Mouse (Mus musculus) liver, embryonic 12.5 days (tissue): ENCODE measurements around the gene Ddx59. TPM values are rescaled to one million over a fixed set of nuclear protein-coding genes. Genes with fewer than 3 reads are reported as not detected.

Experiments
- ATAC-seq: fragments of 200-750 bp; cut with Nextera tagmentation; 2 replicates; pipeline ENCODE4 v1.8.0; 2017; ENCODE audit warnings: moderate number of reproducible peaks, mild to moderate bottlenecking, moderate library complexity
- H3K27ac ChIP-seq: fragments of 300-500 bp; sonication (generic); 2 replicates; pipeline ENCODE4 v1.5.1; 2016; ENCODE audit warnings: mild to moderate bottlenecking
- H3K27me3 ChIP-seq: fragments of 300-500 bp; sonication (generic); replicated peaks from 2 replicates; pipeline ENCODE4 v1.6.1; 2016; ENCODE audit warnings: mild to moderate bottlenecking, moderate library complexity
- H3K36me3 ChIP-seq: fragments of 300-500 bp; sonication (generic); 2 replicates; pipeline ENCODE4 v1.6.1; 2016; ENCODE audit warnings: mild to moderate bottlenecking, moderate library complexity
- H3K4me1 ChIP-seq: fragments of 300-500 bp; sonication (generic); 2 replicates; pipeline ENCODE4 v1.6.1; 2016
- H3K4me2 ChIP-seq: fragments of 300-500 bp; sonication (generic); 2 replicates; pipeline ENCODE4 v1.6.1; 2016; ENCODE audit warnings: mild to moderate bottlenecking, moderate library complexity
- H3K4me3 ChIP-seq: fragments of 300-500 bp; sonication (generic); 2 replicates; pipeline ENCODE4 v1.5.1; 2016; ENCODE audit warnings: mild to moderate bottlenecking, moderate library complexity
- H3K9ac ChIP-seq: fragments of 300-500 bp; sonication (generic); 2 replicates; pipeline ENCODE4 v1.6.1; 2016; ENCODE audit warnings: mild to moderate bottlenecking, moderate library complexity
- H3K9me3 ChIP-seq: fragments of 300-500 bp; sonication (generic); replicated peaks from 2 replicates; pipeline ENCODE4 v1.6.1; 2016; ENCODE audit warnings: mild to moderate bottlenecking, moderate library complexity
- WGBS: fragments of 180-500 bp; shearing (Covaris S2); methylation state at CpG from one replicate; pipeline ENCODE4 v1.1.7; 2016; ENCODE audit not compliant: insufficient replicate concordance; 5-methylcytosine and 5-hydroxymethylcytosine counted together
- polyA plus RNA-seq: library from polyadenylated mRNA; unstranded; fragments of >200 nt; fragmentation: Nextera tagmentation; extraction: Ambion mirVana; gene quantifications from 2 replicates; pipeline ENCODE4 v1.2.1, GENCODE M21; 2016

Ddx59 gene
- polyA plus RNA-seq, 1 experiment from 2014 or later = 7.8 TPM

DNA sequence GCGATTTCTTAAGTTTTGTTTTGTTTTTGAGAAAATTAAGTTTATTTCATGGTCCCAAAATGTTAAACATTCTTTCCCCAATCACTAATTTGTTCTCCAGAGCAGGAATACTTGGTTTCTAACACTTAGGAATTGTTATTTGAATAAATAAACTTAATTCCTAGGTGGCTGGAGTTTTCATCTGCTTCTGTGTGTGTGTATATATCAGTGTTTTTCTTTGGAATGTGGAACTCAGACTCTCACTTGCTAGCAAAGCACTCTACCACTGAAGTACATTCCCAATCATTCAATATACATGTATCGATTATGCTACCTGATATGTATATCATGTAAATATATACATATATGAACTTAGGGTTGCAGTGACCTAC is 670 bp downstream of the Ddx59 start:
- Histone ChIP-seq H3K9me3 (no peaks in the 10 kb centered on the region), H3K4me3 (peak overlapping the region; percentile 82), H3K4me1 (peaks cover 24% of the 10 kb centered on the region), H3K9ac (peak overlapping the region; percentile 59), H3K36me3 (peaks cover 23% of the 10 kb centered on the region; the same call in 1 of the 2 replicates), H3K4me2 (peak overlapping the region; percentile 81), H3K27me3 (no peaks in the 10 kb centered on the region), H3K27ac (peak overlapping the region; percentile 99)
- 49% methylated on average over 2 of the region's 2 CpGs for WGBS
- ATAC-seq = no peak

DNA sequence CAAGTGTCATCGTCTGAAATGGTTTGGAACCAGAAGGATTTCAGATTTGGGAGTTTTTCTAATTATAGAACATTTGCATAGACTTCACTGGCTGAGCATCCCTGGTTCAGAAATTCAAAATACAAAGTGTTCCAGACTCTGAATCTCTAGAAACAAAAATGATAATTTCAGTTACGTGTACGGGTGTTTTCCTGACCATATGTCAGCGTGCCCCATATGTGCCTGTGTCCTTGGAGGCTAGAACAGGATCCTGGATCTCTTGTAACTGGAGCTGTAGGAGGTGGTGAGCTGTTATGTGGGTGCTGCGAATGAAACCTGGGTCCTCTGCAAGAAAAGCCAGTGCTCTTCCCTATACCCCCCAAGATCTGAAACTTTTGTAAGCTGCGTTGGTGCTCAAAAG is 3.3 kb downstream of the Ddx59 start:
- H3K27ac ChIP-seq = no peak overlapping the region
- no peak overlapping the region for H3K4me3 ChIP-seq
- no peak overlapping the region for H3K9ac ChIP-seq
- peaks cover 41% of the 10 kb centered on the region for H3K36me3 ChIP-seq
- H3K9me3 ChIP-seq = no peaks in the 10 kb centered on the region
- peaks cover 24% of the 10 kb centered on the region for H3K4me1 ChIP-seq
- no peak overlapping the region for H3K4me2 ChIP-seq
- no peaks in the 10 kb centered on the region for H3K27me3 ChIP-seq
- ATAC-seq = no peak
- WGBS = 83% methylated on average over 6 of the region's 6 CpGs

DNA sequence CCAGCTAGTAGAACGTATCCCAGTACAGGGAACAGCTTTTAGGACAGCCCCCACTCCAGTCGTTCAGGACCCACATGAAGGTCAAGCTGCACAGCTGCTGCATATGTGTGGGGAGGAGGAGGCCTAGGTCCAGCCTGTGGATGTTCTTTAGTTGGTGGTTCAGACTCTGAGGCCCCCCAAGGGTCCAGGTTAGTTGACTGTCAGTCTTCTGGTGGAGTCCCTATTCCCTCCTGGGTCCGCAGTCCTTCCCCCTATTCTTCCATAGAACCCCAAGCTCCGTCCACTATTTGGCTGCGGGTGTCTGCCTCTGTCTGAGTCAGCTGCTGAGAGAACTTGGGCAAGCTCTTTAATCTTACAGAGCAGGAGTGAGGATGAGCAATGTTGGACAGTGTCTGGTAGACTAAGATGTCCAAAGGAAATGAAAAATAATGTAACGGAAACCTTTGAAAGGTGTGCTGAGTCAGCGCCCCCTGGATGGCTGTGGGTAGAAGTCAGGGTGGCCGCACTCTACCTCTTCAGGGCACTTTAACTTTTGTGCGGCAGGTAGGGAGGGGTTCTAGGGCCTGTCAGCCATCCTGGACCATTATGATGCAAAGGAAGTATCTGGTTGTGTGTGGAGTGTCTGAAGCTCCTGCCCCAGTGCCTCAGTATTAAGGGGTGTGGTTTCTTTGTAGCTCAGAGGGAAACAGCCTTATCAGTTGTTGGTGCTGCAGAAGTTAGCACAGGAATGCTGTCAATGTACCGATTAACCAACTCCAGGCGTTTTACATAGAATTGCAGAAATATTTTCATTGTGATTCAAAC is 12.3 kb downstream of the Ddx59 start:
- peaks cover 43% of the 10 kb centered on the region for H3K4me1 ChIP-seq
- H3K4me3 ChIP-seq = peak overlapping the region; percentile 26
- peaks cover 21% of the 10 kb centered on the region for H3K36me3 ChIP-seq
- H3K27ac ChIP-seq = peak overlapping the region; percentile 90
- H3K9ac ChIP-seq = peak overlapping the region; percentile 53
- peak overlapping the region; percentile 60 for H3K4me2 ChIP-seq
- H3K9me3 ChIP-seq = no peaks in the 10 kb centered on the region
- ATAC-seq = peak; percentile 95
- H3K27me3 ChIP-seq = no peaks in the 10 kb centered on the region
- 46% methylated on average over 11 of the region's 11 CpGs for WGBS

DNA sequence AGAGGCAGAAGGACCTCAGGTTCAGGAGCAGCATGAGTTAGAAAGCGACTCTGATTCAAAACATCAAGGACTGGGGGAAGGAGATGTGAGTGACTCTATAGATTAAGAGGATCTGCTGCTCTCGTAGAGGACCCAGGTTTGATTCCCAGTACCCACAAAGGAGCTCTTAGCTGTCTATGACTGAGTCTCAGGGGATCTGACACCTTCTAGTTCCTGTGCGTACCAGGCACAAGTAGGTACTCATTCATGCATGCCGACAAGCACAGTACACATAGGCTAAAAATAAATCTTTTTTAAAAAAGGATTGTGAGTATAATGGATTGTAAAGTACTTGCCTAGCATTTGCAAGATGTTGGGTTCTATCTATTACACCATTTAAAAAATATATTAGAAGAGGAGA is 13.9 kb downstream of the Ddx59 start:
- H3K4me2 ChIP-seq = no peak overlapping the region
- H3K9ac ChIP-seq = 0 out of 2 replicates have a peak overlapping the region, but pooled peaks have one; percentile 23
- H3K27me3 ChIP-seq = no peaks in the 10 kb centered on the region
- H3K36me3 ChIP-seq = peaks cover 20% of the 10 kb centered on the region
- peaks cover 43% of the 10 kb centered on the region for H3K4me1 ChIP-seq
- H3K9me3 ChIP-seq = no peaks in the 10 kb centered on the region
- 84% methylated on average over 4 of the region's 4 CpGs for whole genome bisulfite sequencing
- H3K27ac ChIP-seq = peak overlapping the region; percentile 90
- no peak overlapping the region for H3K4me3 ChIP-seq
- ATAC-seq = no peak

DNA sequence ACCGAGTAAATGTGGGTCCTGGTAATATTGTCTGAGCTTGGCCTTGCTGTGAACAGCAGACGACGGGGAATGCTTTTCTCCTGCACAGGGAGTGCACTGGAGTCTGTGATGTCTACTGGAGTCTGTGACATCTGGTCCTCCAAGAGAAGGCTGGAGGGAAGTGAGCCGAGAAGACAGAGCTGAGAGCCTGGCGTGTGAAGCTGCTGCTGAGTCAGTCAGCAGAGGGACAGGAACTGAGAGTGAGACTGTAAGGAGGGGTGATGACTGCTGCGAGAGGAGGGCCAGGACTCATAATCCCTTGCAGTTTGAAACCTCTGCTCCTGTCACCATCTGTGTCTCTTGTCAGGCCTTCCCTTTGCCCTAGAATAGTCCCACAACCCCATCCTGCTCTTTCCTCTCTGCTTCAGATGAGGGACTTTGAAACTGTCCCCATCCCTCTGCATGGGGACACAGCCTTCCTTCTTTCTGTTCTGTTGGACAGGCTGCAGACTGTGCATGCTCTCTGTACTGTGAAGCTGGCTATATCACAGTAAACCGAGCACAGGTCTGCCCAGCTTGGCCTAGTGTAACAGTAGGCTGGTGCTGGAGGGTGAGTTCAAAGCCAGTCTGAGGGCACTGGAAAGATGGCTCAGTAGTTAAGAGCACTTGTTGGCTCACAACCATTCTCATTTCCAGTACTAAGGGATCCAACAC is 15.2 kb downstream of the Ddx59 start:
- Histone ChIP-seq H3K4me3 (no peak overlapping the region), H3K4me2 (0 out of 2 replicates have a peak overlapping the region, but pooled peaks have one; percentile 14), H3K27ac (peak overlapping the region; percentile 90), H3K9ac (no peak overlapping the region; the same call in 1 of the 2 replicates), H3K4me1 (peaks cover 43% of the 10 kb centered on the region), H3K27me3 (no peaks in the 10 kb centered on the region), H3K36me3 (peaks cover 22% of the 10 kb centered on the region), H3K9me3 (no peaks in the 10 kb centered on the region)
- 76% methylated on average over 7 of the region's 7 CpGs for WGBS
- no peak for ATAC-seq

DNA sequence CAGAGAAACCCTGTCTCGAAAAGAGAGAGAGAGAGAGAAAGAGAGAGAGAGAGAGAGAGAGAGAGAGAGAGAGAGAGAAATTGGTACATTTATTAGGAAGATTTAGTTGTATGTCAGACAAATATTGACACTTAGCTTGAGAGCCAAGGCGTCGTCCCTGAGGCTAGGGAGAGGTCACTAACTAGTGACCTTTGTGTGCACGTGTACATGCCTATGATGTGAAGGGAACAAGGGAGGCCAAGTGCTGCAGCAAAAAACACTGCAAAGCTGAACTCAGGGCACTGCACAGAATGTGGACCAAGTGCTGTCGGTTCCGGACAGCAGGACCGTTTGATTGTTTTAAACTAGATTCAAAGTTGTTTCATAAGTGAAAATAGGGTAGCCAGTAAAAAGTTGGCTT is 25.7 kb downstream of the Ddx59 start:
- no peak overlapping the region for H3K4me3 ChIP-seq
- H3K27ac ChIP-seq = peak overlapping the region; percentile 30; the same call in 1 of the 2 replicates
- 82% methylated on average over 7 of the region's 7 CpGs for WGBS

DNA sequence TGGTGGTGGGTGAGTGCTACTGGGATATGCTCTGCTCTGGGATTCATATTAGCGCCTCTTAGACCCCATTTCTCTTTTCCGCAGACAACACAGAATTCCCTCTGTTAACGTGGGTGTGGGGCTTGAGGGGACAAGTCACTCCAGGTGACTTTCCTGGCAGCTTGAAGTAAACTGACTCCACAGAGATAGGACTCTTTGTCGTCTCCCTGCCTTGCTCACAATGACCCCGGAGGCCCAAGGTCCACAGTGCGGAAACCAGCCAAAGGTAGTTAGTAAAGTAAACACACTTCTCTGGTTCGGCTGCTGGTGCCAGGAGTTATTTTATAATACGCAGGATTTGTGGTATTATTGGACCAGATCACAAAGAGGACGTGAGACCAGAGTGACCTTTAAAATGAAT is 27.7 kb downstream of the Ddx59 start:
- Histone ChIP-seq H3K9me3 (no peaks in the 10 kb centered on the region), H3K9ac (no peak overlapping the region), H3K4me3 (no peak overlapping the region), H3K27me3 (no peaks in the 10 kb centered on the region), H3K4me2 (no peak overlapping the region), H3K36me3 (peaks cover 12% of the 10 kb centered on the region), H3K27ac (no peak overlapping the region; the same call in 1 of the 2 replicates), H3K4me1 (peaks cover 38% of the 10 kb centered on the region)
- no peak for ATAC-seq
- WGBS = 69% methylated on average over 9 of the region's 9 CpGs

More for the DNA sequence above, 25.7 kb downstream of the Ddx59 start:
- no peak for ATAC-seq
- Histone ChIP-seq H3K9ac (no peak overlapping the region), H3K4me2 (no peak overlapping the region), H3K4me1 (peaks cover 32% of the 10 kb centered on the region), H3K36me3 (peaks cover 16% of the 10 kb centered on the region), H3K27me3 (no peaks in the 10 kb centered on the region), H3K9me3 (no peaks in the 10 kb centered on the region)

DNA sequence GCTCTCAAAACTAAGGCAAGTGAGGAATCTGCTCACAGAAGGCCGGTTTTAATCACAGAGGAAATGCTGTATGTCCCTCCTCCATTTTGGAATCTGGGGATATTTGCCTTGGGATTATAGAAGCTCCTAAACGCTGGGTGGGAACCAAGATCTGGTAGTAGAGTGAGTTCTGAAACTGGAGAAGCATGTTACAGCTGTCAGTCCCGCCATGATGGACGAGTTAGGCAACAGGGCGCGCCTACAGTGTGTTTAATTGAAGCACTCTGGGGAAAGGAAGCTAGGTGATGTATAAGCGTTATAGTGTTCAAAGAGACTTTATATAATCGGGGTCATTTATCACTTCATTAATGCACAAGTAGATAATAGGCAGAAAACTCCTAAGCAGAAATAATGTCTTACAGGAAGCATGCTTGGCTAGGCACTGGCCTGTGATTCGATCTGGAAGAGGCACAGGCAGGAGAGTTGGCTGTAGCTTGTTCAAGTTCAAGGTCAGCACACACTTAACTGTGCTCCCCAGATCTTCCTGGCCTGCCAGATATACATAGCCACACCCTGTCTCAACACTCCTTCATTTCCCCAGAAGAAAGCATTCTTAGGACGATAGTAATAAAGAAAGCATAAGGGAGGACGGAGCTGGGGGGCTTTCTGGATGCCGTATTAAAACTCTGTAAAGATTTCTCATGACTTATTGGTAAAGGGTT is 29.6 kb downstream of the Ddx59 start:
- peak; percentile 99 for ATAC-seq
- Histone ChIP-seq H3K9me3 (no peaks in the 10 kb centered on the region), H3K4me1 (peaks cover 38% of the 10 kb centered on the region), H3K27ac (peak overlapping the region; percentile 87), H3K4me2 (peak overlapping the region; percentile 63), H3K36me3 (peaks cover 6% of the 10 kb centered on the region), H3K4me3 (peak overlapping the region; percentile 22), H3K27me3 (no peaks in the 10 kb centered on the region), H3K9ac (peak overlapping the region; percentile 49)
- WGBS = 56% methylated on average over 12 of the region's 12 CpGs

DNA sequence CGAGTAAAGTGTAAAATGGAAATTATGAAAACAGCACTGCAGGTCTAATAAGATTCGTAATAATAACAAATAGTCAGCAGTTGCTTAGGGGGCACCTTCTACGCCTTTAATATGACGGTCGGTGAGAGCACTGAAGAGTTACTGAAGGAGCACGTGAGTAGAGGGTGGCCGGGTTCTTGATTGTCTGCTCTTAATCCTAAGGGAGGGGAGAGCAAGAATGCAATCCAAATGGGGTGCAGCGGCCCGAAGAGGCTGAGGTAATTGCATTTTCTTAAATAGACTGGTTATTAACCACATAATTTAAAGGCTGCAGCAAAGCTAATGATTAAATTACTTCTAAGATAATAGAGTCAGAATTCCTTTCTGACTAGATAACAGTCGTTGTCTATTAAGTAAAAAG is 31.9 kb downstream of the Ddx59 start:
- Histone ChIP-seq H3K4me1 (peaks cover 38% of the 10 kb centered on the region), H3K36me3 (no peaks in the 10 kb centered on the region), H3K9ac (no peak overlapping the region), H3K4me2 (no peak overlapping the region), H3K27me3 (no peaks in the 10 kb centered on the region), H3K27ac (no peak overlapping the region), H3K4me3 (no peak overlapping the region), H3K9me3 (no peaks in the 10 kb centered on the region)
- WGBS = 80% methylated on average over 10 of the region's 10 CpGs
- ATAC-seq = no peak

DNA sequence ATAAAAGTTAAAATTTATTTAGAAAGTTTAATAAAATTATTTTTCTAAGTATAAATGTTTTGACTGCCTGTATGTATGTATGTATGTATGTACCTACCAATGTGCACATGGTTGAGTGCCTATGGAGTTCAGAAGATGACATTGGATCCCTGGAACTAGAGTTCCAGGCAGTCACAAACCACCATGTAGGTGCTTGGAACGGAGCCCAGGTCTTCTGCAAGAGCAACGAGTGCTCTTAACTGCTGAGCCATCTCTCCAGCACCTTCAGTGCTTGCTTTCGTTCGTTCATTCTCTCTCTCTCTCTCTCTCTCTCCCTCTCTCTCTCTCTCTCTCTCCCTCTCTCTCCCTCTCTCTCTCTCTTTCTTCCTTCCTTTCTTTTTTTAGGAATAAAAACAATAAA is 32.3 kb downstream of the Ddx59 start:
- no peak for ATAC-seq
- Histone ChIP-seq H3K4me2 (no peak overlapping the region), H3K36me3 (no peaks in the 10 kb centered on the region), H3K4me3 (no peak overlapping the region), H3K9me3 (no peaks in the 10 kb centered on the region), H3K9ac (no peak overlapping the region), H3K27me3 (peaks cover 2% of the 10 kb centered on the region; the same call in 1 of the 2 replicates), H3K4me1 (peaks cover 38% of the 10 kb centered on the region), H3K27ac (no peak overlapping the region)
- 67% methylated on average over 4 of the region's 4 CpGs for WGBS

DNA sequence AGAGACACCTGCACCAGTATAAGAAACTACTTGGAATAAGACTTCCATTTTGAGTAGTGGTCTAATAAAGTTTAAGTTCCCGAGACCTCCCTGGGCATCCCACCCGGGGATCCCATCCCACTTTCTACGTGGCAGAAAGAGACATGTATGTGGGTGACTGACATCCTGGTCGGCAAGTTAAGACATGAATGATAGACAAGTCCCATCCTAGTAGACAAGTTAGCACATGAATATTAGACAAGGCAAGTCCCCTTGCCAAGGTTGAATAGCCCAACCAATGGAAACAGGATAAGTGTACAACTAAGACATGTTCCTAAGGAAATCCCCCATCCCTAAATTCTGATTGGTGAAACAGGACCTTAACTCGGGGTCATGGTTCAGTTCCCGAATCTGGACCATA is 34.5 kb downstream of the Ddx59 start:
- no peaks in the 10 kb centered on the region for H3K9me3 ChIP-seq
- no peak overlapping the region for H3K4me3 ChIP-seq
- H3K9ac ChIP-seq = no peak overlapping the region
- ATAC-seq = no peak
- H3K27ac ChIP-seq = no peak overlapping the region
- no peak overlapping the region for H3K4me2 ChIP-seq
- H3K36me3 ChIP-seq = no peaks in the 10 kb centered on the region
- H3K27me3 ChIP-seq = peaks cover 24% of the 10 kb centered on the region
- H3K4me1 ChIP-seq = peaks cover 18% of the 10 kb centered on the region
- WGBS = 81% methylated on average over 6 of the region's 6 CpGs

DNA sequence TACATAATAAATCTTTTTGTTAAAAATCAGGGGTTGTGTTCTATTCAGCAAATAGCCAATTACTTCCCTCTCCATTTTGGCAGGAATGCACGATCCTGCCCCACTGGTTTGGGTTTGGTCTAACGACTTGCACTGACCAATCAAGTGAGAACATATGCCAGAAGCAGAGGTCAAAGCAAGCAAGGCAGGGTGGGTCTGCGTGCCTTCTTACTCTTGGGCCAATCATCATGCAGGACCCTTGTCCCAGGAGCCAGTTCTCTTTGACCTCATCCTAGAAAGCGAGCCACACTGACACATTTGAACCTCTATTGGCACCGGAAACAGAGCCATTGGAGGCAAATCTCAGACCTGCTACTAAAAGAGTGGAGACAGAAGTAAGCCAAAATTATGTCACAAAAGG is 35.1 kb downstream of the Ddx59 start:
- no peak overlapping the region for H3K4me2 ChIP-seq
- 75% methylated on average over 5 of the region's 5 CpGs for WGBS
- no peak for ATAC-seq
- no peaks in the 10 kb centered on the region for H3K9me3 ChIP-seq
- H3K36me3 ChIP-seq = no peaks in the 10 kb centered on the region
- H3K27ac ChIP-seq = no peak overlapping the region
- no peak overlapping the region for H3K4me3 ChIP-seq
- no peak overlapping the region for H3K9ac ChIP-seq
- peaks cover 30% of the 10 kb centered on the region for H3K27me3 ChIP-seq
- H3K4me1 ChIP-seq = peaks cover 12% of the 10 kb centered on the region
